Mouse (Mus musculus): ENCODE measurements around the gene Glis1. TPM values are rescaled to one million over a fixed set of nuclear protein-coding genes. Genes with fewer than 3 reads are reported as not detected.

Gene Glis1
- polyA plus RNA-seq, 3 experiments from 2014 or later = 0.30 TPM; not detected in 2

Other genes with a start within 250 kb of the Glis1 start
- under 1 TPM in 1 of 3 experiments, not detected in 2; 0.57 TPM for gene Ldlrad1, start 225.4 kb upstream of the Glis1 start, polyA plus RNA-seq (2017; shearing (Covaris generic))
- 10 to 100 TPM; 18.8 to 25.8 (median 24.0) TPM for gene Lrrc42, start 181.1 kb upstream of the Glis1 start, polyA plus RNA-seq (2017; shearing (Covaris generic))
- 10 to 100 TPM; 25.5 to 30.0 (median 25.5) TPM for gene Hspb11, start 181.0 kb upstream of the Glis1 start, polyA plus RNA-seq (2017; shearing (Covaris generic))
- not detected for gene Dio1, start 127.4 kb upstream of the Glis1 start, polyA plus RNA-seq (2017; shearing (Covaris generic))
- gene Yipf1, start 120.2 kb upstream of the Glis1 start, polyA plus RNA-seq (2017; shearing (Covaris generic)) = 100 to 1,000 TPM in 2 of 3 experiments, 10 to 100 TPM in 1; 84.1 to 102 (median 101) TPM
- gene Ndc1, start 66.8 kb upstream of the Glis1 start, polyA plus RNA-seq (2017; shearing (Covaris generic)) = 10 to 100 TPM in 1 of 3 experiments, 1 to 10 TPM in 2; 3.7 to 10.5 (median 4.3) TPM
- not detected for gene Dmrtb1, start 249.6 kb downstream of the Glis1 start, polyA plus RNA-seq (2017; shearing (Covaris generic))